Mouse (Mus musculus) retina, embryonic 14.5 days (tissue): ENCODE measurements at regions not wholly inside any gene's neighbourhood (a gene's known extent, or its start where the extent isn't known, plus 50 kb on each side); places are given as distances from the start of the nearest gene placed in this dataset.
A peak's percentile ranks its signal among the peaks of the same experiment; 100 is the strongest.

ENCODE experiments used
- DNase-seq: peaks from one replicate; pipeline ENCODE4 v3.0.0-alpha.2; 2015; ENCODE audit warnings: low spot score

GRCm38 (mm10) chr1:154995778-154996390 is 103.6 kb downstream of the Ier5 start:
- no peak for DNase-seq

DNA sequence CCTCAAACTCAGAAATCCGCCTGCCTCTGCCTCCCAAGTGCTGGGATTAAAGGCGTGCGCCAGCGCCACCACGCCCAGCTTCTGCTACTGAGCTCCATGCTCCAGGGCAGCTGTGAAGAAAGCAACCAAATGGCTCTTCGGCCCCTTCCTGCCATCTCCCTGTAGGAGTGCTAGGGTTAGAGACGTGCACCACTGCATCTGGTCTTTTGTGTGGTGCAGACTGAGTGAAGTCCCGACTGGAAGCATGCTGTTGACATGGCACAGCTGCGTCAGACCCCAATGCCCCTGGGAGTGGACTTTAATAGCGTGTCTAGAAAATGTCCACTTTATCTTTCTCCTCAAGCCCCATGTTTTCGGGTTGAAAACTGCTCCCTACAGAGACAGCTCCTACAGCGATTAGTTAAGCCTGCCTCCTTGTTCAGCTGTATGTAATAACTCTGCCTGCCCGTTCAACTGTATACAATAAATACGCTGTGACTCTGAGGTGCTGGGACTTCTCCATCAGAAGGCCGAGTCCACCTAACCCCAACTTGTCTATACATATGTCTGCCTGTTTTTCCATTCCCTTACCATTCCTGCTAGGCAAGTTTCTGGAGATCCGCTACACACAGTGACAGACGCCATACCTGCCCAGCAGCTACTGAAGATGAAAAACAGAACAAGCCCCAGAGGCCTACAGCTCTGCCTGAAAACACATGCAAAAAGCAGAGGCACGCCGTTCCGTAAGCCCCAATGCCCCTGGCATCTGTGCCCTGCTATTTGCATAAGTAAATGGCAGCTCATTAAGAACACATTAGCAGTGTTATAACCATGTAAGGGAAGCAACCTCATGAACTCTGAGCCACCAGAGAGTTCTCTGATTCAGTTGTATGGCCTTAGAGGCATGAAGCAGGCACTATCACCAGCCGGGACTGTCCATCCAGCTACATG is 105.2 kb downstream of the Ier5 start:
- no peak for DNase-seq

DNA sequence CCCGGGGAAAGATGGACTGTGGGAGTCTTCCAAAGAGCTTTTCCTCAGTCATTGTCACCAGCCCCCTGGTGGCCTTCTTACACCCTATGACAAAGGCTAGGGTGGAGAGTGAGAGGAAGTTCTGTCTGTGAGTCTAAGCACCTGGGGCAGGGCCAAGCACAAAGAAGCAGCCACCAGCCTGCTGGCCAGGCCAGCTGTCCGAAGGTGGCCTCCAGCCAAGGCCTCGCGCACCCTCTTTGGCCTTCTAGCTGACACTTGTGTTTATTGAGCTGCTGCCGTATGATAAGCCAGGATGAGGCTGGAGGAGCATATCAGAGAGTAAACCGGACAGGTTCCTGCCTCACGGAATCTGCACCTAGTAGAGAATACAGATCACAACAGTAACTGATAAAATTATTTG is 99.0 kb upstream of the Cacna1e start:
- DNase-seq: no peak

DNA sequence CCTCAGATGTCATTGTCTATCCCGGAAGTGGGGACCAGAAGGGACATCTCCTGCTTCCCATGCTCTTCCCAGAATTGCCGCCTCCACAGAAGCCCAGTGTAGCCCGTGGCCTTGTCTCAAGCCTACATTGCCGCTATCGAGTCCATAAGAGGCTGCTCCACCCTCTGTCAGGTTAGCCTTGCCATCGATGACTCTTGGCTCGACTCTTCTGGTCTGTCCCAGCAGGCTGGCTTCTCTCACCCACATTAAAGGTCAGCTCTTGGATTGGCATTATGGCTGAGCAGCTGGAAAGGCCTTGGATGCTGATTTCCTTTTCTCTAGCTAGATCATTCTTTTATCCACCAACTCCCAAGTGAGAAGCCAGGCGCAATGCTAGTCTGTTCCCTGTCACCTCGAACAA is 98.5 kb upstream of the Cacna1e start:
- DNase-seq: no peak

GRCm38 (mm10) chr1:154981687-154982086 is 97.4 kb upstream of the Cacna1e start:
- no peak for DNase-seq

GRCm38 (mm10) chr1:154975732-154976131 is 91.4 kb upstream of the Cacna1e start:
- DNase-seq: no peak

- DNase-seq: no peak
These were observed 77.0 kb upstream of the Cacna1e start for GRCm38 (mm10) chr1:154961271-154961670.

DNA sequence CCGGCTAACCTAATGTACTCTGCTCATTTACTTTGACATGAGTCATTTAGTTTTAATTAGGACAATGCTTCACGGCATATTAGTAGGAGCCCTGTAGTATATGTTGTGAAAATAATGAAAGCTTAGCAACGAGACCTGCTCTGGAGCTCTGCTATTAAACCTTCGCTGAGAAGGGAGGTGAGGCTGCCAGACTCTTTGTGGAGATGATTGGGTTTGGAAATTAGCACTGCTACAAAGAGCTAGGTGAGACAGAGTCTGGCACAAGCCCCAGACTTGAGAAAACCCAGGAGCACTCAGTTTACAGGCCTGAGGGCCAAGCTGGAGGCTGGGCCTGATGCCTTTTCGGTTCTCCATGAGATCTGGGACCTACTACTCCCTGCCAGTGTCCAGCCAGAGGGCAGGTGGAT is 72.3 kb upstream of the Cacna1e start:
- peak; percentile 5 for DNase-seq

- DNase-seq: no peak
These were observed 68.4 kb upstream of the Cacna1e start for GRCm38 (mm10) chr1:154952679-154953078.
